In genomic region chr1:23731324-23731723, GRCm38 (mm10) we compare ENCODE assay signal across 29 mouse cellular contexts. TPM values are rescaled to one million over a fixed set of nuclear protein-coding genes. Genes with fewer than 3 reads are reported as not detected.
"Had no signal": no experiment of that assay in that cellular context is flagged by ENCODE, and none has a peak within 500 bp of the region (broad histone marks: within the 10 kb centered on the region; RNA-seq: fewer than 3 reads in every experiment).

No protein-coding gene starts in this region.

- H3K4me1 ChIP-seq: embryonic facial prominence, embryonic 10.5 days; embryonic facial prominence, embryonic 12.5 days; embryonic facial prominence, embryonic 13.5 days; embryonic facial prominence, embryonic 15.5 days; forebrain, embryonic 10.5 days; forebrain, embryonic 12.5 days; forebrain, embryonic 13.5 days; forebrain, embryonic 15.5 days had no signal

- H3K4me3 ChIP-seq: embryonic facial prominence, embryonic 10.5 days; embryonic facial prominence, embryonic 12.5 days; embryonic facial prominence, embryonic 13.5 days; embryonic facial prominence, embryonic 15.5 days; erythroblast, embryonic 14.5 days; forebrain, embryonic 10.5 days; forebrain, embryonic 12.5 days; forebrain, embryonic 13.5 days; forebrain, embryonic 15.5 days; gastrocnemius, adult 2 months; heart, adult 2 months had no signal

- H3K27me3 ChIP-seq: embryonic facial prominence, embryonic 12.5 days; embryonic facial prominence, embryonic 13.5 days; embryonic facial prominence, embryonic 15.5 days; forebrain, embryonic 12.5 days; forebrain, embryonic 13.5 days; forebrain, embryonic 15.5 days had no signal

- H3K4me2 ChIP-seq: embryonic facial prominence, embryonic 12.5 days; embryonic facial prominence, embryonic 13.5 days; embryonic facial prominence, embryonic 15.5 days; forebrain, embryonic 12.5 days; forebrain, embryonic 13.5 days; forebrain, embryonic 15.5 days had no signal

- H3K9me3 ChIP-seq: embryonic facial prominence, embryonic 10.5 days; embryonic facial prominence, embryonic 12.5 days; embryonic facial prominence, embryonic 13.5 days; embryonic facial prominence, embryonic 15.5 days; forebrain, embryonic 10.5 days; forebrain, embryonic 12.5 days; forebrain, embryonic 13.5 days; forebrain, embryonic 15.5 days had no signal

- DNase-seq: cerebellum, adult 2 months; cerebellum, adult 8-10 months; cerebellum, adult 9-10 months; cerebellum, adult 9-11 months; cerebellum, postnatal 10 days; cerebellum, postnatal 14 days; cerebellum, postnatal 25 days; cerebellum, postnatal 36 days; embryo, embryonic 11 days; forebrain, postnatal 0 days; gastrocnemius, adult 2 months; gastrocnemius, postnatal 10 days; gastrocnemius, postnatal 14 days; gastrocnemius, postnatal 25 days; gastrocnemius, postnatal 36 days; heart, adult 11 months; heart, adult 18-20 months; heart, adult 2 months had no signal

- H3K9ac ChIP-seq: embryonic facial prominence, embryonic 12.5 days; embryonic facial prominence, embryonic 13.5 days; embryonic facial prominence, embryonic 15.5 days; forebrain, embryonic 12.5 days; forebrain, embryonic 13.5 days; forebrain, embryonic 15.5 days; forebrain, postnatal 0 days had no signal

- H3K27ac ChIP-seq: embryonic facial prominence, embryonic 10.5 days; embryonic facial prominence, embryonic 12.5 days; embryonic facial prominence, embryonic 13.5 days; embryonic facial prominence, embryonic 15.5 days; forebrain, embryonic 10.5 days; forebrain, embryonic 12.5 days; forebrain, embryonic 13.5 days; forebrain, embryonic 15.5 days; gastrocnemius, adult 2 months; heart, adult 2 months had no signal

- H3K36me3 ChIP-seq: embryonic facial prominence, embryonic 10.5 days; embryonic facial prominence, embryonic 12.5 days; embryonic facial prominence, embryonic 13.5 days; embryonic facial prominence, embryonic 15.5 days; forebrain, embryonic 10.5 days; forebrain, embryonic 12.5 days; forebrain, embryonic 15.5 days had no signal

- ATAC-seq: forebrain, embryonic 13.5 days; forebrain, embryonic 14.5 days; forebrain, embryonic 15.5 days; forebrain, embryonic 16.5 days; forebrain, postnatal 0 days had no signal

RNA-seq across cellular contexts. Expression of gene B3gat2, which starts 30.2 kb away (rescaled TPM):
- polyA plus RNA-seq: heart, adult 2 months had no signal
